Mouse (Mus musculus) right cerebral cortex, postnatal 14 days (tissue): ENCODE measurements around the gene Chpt1.
A peak's percentile ranks its signal among the peaks of the same experiment; 100 is the strongest.
"Not testable (repeated sequence)": the region's sequence is repeated elsewhere in the genome, so short reads cannot be mapped to it uniquely, and the experiment has no call there.

Source experiments
- DNase-seq: peaks from one replicate; pipeline ENCODE4 v3.0.0; 2022

Chpt1 gene

GRCm38 (mm10) chr10:88494959-88495587 is 8.8 kb downstream of the Chpt1 start:
- DNase-seq = no peak

GRCm38 (mm10) chr10:88492658-88493057 is 11.2 kb downstream of the Chpt1 start:
- no peak for DNase-seq

GRCm38 (mm10) chr10:88491632-88492031 is 12.2 kb downstream of the Chpt1 start:
- no peak for DNase-seq

GRCm38 (mm10) chr10:88488629-88489028 is 15.2 kb downstream of the Chpt1 start:
- DNase-seq = no peak

GRCm38 (mm10) chr10:88482866-88483265 is 21.0 kb downstream of the Chpt1 start:
- DNase-seq = not testable (repeated sequence)

- no peak for DNase-seq
These were observed 43.6 kb downstream of the Chpt1 start for GRCm38 (mm10) chr10:88460122-88460820.

GRCm38 (mm10) chr10:88459502-88459992 is 44.3 kb downstream of the Chpt1 start, which contains the start of gene Sycp3:
Gene Sycp3, plus strand, starts transcription at chr10:88459569.
- DNase-seq = no peak

- no peak for DNase-seq
These were observed 46.1 kb downstream of the Chpt1 start for GRCm38 (mm10) chr10:88457816-88458215.

- DNase-seq = no peak
These were observed 51.9 kb downstream of the Chpt1 start for GRCm38 (mm10) chr10:88451990-88452389.

- DNase-seq = no peak
These were observed 52.7 kb downstream of the Chpt1 start for GRCm38 (mm10) chr10:88451221-88451620.

GRCm38 (mm10) chr10:88441224-88441623 is 62.6 kb downstream of the Chpt1 start:
- DNase-seq = no peak

GRCm38 (mm10) chr10:88427998-88428397 is 75.9 kb downstream of the Chpt1 start:
- no peak for DNase-seq

GRCm38 (mm10) chr10:88426896-88427295 is 77.0 kb downstream of the Chpt1 start:
- DNase-seq = no peak

- DNase-seq = peak; percentile 47
These were observed 77.6 kb downstream of the Chpt1 start for GRCm38 (mm10) chr10:88426158-88426816.

GRCm38 (mm10) chr10:88420655-88421435 is 83.0 kb downstream of the Chpt1 start:
- no peak for DNase-seq

- no peak for DNase-seq
These were observed 83.7 kb downstream of the Chpt1 start for GRCm38 (mm10) chr10:88420141-88420541.

GRCm38 (mm10) chr10:88417686-88418085 is 86.2 kb downstream of the Chpt1 start:
- DNase-seq = no peak

GRCm38 (mm10) chr10:88412290-88412995 is 91.4 kb downstream of the Chpt1 start:
- DNase-seq = no peak

- DNase-seq = no peak
These were observed 94.1 kb downstream of the Chpt1 start for GRCm38 (mm10) chr10:88409751-88410150.

- no peak for DNase-seq
These were observed 95.8 kb downstream of the Chpt1 start for GRCm38 (mm10) chr10:88407875-88408631.

GRCm38 (mm10) chr10:88405812-88406211 is 98.1 kb downstream of the Chpt1 start:
- no peak for DNase-seq

GRCm38 (mm10) chr10:88404220-88404619 is 99.7 kb downstream of the Chpt1 start:
- no peak for DNase-seq
